Mouse (Mus musculus): Measurements from ENCODE around the gene Dnajc17. TPM values are rescaled to one million over a fixed set of nuclear protein-coding genes. Genes with fewer than 3 reads are reported as not detected.

Gene Dnajc17
- polyA plus RNA-seq, 1 experiment from 2014 or later, result 24.7 TPM

- Histone ChIP-seq H3K36me3 (peaks cover 8% of the 10 kb centered on the region; the same call in 1 of the 2 replicates), H3K4me1 (peaks cover 35% of the 10 kb centered on the region), H3K4me2 (replicated peaks) (peak overlapping the region; percentile 8; the same call in 1 of the 2 replicates), H3K9ac (replicated peaks) (no peak overlapping the region), H3K4me3 (no peak overlapping the region), H3K27me3 (peaks cover 18% of the 10 kb centered on the region), H3K9me3 (no peaks in the 10 kb centered on the region), H3K27ac (replicated peaks) (0 out of 2 replicates have a peak overlapping the region, but pooled peaks have one; percentile 68)
- WGBS, result 88% methylated on average over 7 of the region's 7 CpGs
- ATAC-seq (ENCODE audit: low FRiP score, low read depth), result no peak
These were observed 36.1 kb downstream of the Dnajc17 start for GRCm38 (mm10) chr2:119172446-119172845.

- Histone ChIP-seq H3K36me3 (0 out of 2 replicates have a peak, but pooled peaks cover 5% of the 10 kb centered on the region), H3K9me3 (no peaks in the 10 kb centered on the region), H3K27me3 (peaks cover 27% of the 10 kb centered on the region), H3K9ac (replicated peaks) (no peak overlapping the region), H3K27ac (replicated peaks) (no peak overlapping the region), H3K4me1 (peaks cover 43% of the 10 kb centered on the region), H3K4me3 (no peak overlapping the region), H3K4me2 (replicated peaks) (no peak overlapping the region)
- 83% methylated on average over 8 of the region's 8 CpGs for WGBS
- ATAC-seq (ENCODE audit: low FRiP score, low read depth), result no peak
These were observed 37.0 kb downstream of the Dnajc17 start for GRCm38 (mm10) chr2:119171574-119171973.

- H3K4me1 ChIP-seq, result peaks cover 44% of the 10 kb centered on the region
- ATAC-seq (ENCODE audit: low FRiP score, low read depth), result no peak
- WGBS, result 91% methylated on average over 2 of the region's 2 CpGs
These were observed 38.3 kb downstream of the Dnajc17 start for GRCm38 (mm10) chr2:119170282-119170681.

GRCm38 (mm10) chr2:119167866-119168256 lies 40.7 kb downstream of the Dnajc17 start:
- Histone ChIP-seq H3K4me1 (peaks cover 25% of the 10 kb centered on the region), H3K27me3 (peaks cover 60% of the 10 kb centered on the region), H3K9me3 (no peaks in the 10 kb centered on the region), H3K4me2 (replicated peaks) (peak overlapping the region; percentile 99), H3K9ac (replicated peaks) (peak overlapping the region; percentile 62), H3K36me3 (0 out of 2 replicates have a peak, but pooled peaks cover 5% of the 10 kb centered on the region), H3K4me3 (peak overlapping the region; percentile 56), H3K27ac (replicated peaks) (no peak overlapping the region)
- peak; percentile 62; the same call in 1 of the 2 replicates for ATAC-seq (ENCODE audit: low FRiP score, low read depth)
- 3% methylated on average over 26 of the region's 26 CpGs for WGBS

More at GRCm38 (mm10) chr2:119170282-119170681, 38.3 kb downstream of the Dnajc17 start:
- Histone ChIP-seq H3K9me3 (no peaks in the 10 kb centered on the region), H3K4me3 (no peak overlapping the region), H3K36me3 (0 out of 2 replicates have a peak, but pooled peaks cover 5% of the 10 kb centered on the region), H3K27ac (replicated peaks) (no peak overlapping the region), H3K4me2 (replicated peaks) (no peak overlapping the region), H3K27me3 (peaks cover 40% of the 10 kb centered on the region), H3K9ac (replicated peaks) (no peak overlapping the region)

- under 1% methylated on average over 60 of the region's 60 CpGs for WGBS
- H3K27ac ChIP-seq (replicated peaks), result no peak within 1 kb of the TSS
- peaks cover 60% of the 10 kb centered on the region for H3K27me3 ChIP-seq
- peak within 1 kb of the TSS; percentile 62 for H3K9ac ChIP-seq (replicated peaks)
- H3K4me3 ChIP-seq, result peak within 1 kb of the TSS; percentile 56
- peaks cover 19% of the 10 kb centered on the region for H3K4me1 ChIP-seq
- H3K4me2 ChIP-seq (replicated peaks), result peak within 1 kb of the TSS; percentile 99
- ATAC-seq (ENCODE audit: low FRiP score, low read depth), result peak; percentile 78; the same call in 1 of the 2 replicates
- H3K36me3 ChIP-seq, result 0 out of 2 replicates have a peak, but pooled peaks cover 2% of the 10 kb centered on the region
- H3K9me3 ChIP-seq, result no peaks in the 10 kb centered on the region
These were observed 41.4 kb downstream of the Dnajc17 start, which contains the start of gene Gchfr for GRCm38 (mm10) chr2:119166901-119167865. TSS of gene Gchfr (plus strand) at chr2:119167773.

GRCm38 (mm10) chr2:119165401-119165800 lies 43.2 kb downstream of the Dnajc17 start:
- peaks cover 16% of the 10 kb centered on the region for H3K4me1 ChIP-seq
- H3K9ac ChIP-seq (replicated peaks), result no peak overlapping the region
- peaks cover 60% of the 10 kb centered on the region for H3K27me3 ChIP-seq

GRCm38 (mm10) chr2:119163999-119164398 lies 44.6 kb downstream of the Dnajc17 start:
- 90% methylated on average over 4 of the region's 4 CpGs for WGBS
- H3K27me3 ChIP-seq, result peaks cover 56% of the 10 kb centered on the region
- no peak for ATAC-seq (ENCODE audit: low FRiP score, low read depth)

More at GRCm38 (mm10) chr2:119165401-119165800, 43.2 kb downstream of the Dnajc17 start:
- Histone ChIP-seq H3K27ac (replicated peaks) (no peak overlapping the region), H3K36me3 (no peaks in the 10 kb centered on the region), H3K9me3 (no peaks in the 10 kb centered on the region), H3K4me3 (no peak overlapping the region), H3K4me2 (replicated peaks) (no peak overlapping the region)
- no peak for ATAC-seq (ENCODE audit: low FRiP score, low read depth)

GRCm38 (mm10) chr2:119163135-119163534 lies 45.5 kb downstream of the Dnajc17 start:
- WGBS, result 65% methylated on average over 3 of the region's 3 CpGs
- Histone ChIP-seq H3K4me1 (peaks cover 16% of the 10 kb centered on the region), H3K4me2 (replicated peaks) (no peak overlapping the region), H3K27me3 (peaks cover 49% of the 10 kb centered on the region), H3K36me3 (no peaks in the 10 kb centered on the region), H3K9me3 (no peaks in the 10 kb centered on the region), H3K4me3 (no peak overlapping the region), H3K9ac (replicated peaks) (no peak overlapping the region), H3K27ac (replicated peaks) (no peak overlapping the region)
- no peak for ATAC-seq (ENCODE audit: low FRiP score, low read depth)

More at GRCm38 (mm10) chr2:119163999-119164398, 44.6 kb downstream of the Dnajc17 start:
- Histone ChIP-seq H3K9ac (replicated peaks) (no peak overlapping the region), H3K4me3 (no peak overlapping the region), H3K36me3 (no peaks in the 10 kb centered on the region), H3K4me2 (replicated peaks) (no peak overlapping the region), H3K27ac (replicated peaks) (no peak overlapping the region), H3K9me3 (no peaks in the 10 kb centered on the region), H3K4me1 (peaks cover 16% of the 10 kb centered on the region)

GRCm38 (mm10) chr2:119161247-119161646 lies 47.3 kb downstream of the Dnajc17 start:
- no peak for ATAC-seq (ENCODE audit: low FRiP score, low read depth)
- Histone ChIP-seq H3K36me3 (no peaks in the 10 kb centered on the region), H3K4me2 (replicated peaks) (no peak overlapping the region), H3K27me3 (peaks cover 30% of the 10 kb centered on the region), H3K9ac (replicated peaks) (peak overlapping the region; percentile 24; the same call in 1 of the 2 replicates), H3K27ac (replicated peaks) (no peak overlapping the region), H3K4me3 (no peak overlapping the region), H3K4me1 (peaks cover 6% of the 10 kb centered on the region), H3K9me3 (no peaks in the 10 kb centered on the region)
- 23% methylated on average over 2 of the region's 2 CpGs for WGBS

- H3K36me3 ChIP-seq, result peaks cover 14% of the 10 kb centered on the region; the same call in 1 of the 2 replicates
- H3K4me2 ChIP-seq (replicated peaks), result no peak overlapping the region
- H3K27ac ChIP-seq (replicated peaks), result no peak overlapping the region
- H3K4me1 ChIP-seq, result peaks cover 19% of the 10 kb centered on the region
- H3K27me3 ChIP-seq, result no peaks in the 10 kb centered on the region
- H3K4me3 ChIP-seq, result no peak overlapping the region
- no peak overlapping the region for H3K9ac ChIP-seq (replicated peaks)
- no peaks in the 10 kb centered on the region for H3K9me3 ChIP-seq
- no peak for ATAC-seq (ENCODE audit: low FRiP score, low read depth)
These were observed 50.8 kb downstream of the Dnajc17 start for GRCm38 (mm10) chr2:119157836-119158235.

GRCm38 (mm10) chr2:119156681-119157572 lies 51.7 kb downstream of the Dnajc17 start, which contains the start of gene Rmdn3:
TSS of gene Rmdn3 (minus strand) at chr2:119157034.
- H3K4me3 ChIP-seq, result peak within 1 kb of the TSS; percentile 88
- peak; percentile 91 for ATAC-seq (ENCODE audit: low FRiP score, low read depth)
- WGBS, result 1% methylated on average over 57 of the region's 57 CpGs
- no peaks in the 10 kb centered on the region for H3K27me3 ChIP-seq
- peak within 1 kb of the TSS; percentile 86 for H3K9ac ChIP-seq (replicated peaks)
- H3K27ac ChIP-seq (replicated peaks), result peak within 1 kb of the TSS; percentile 57
- H3K4me1 ChIP-seq, result peaks cover 19% of the 10 kb centered on the region
- H3K36me3 ChIP-seq, result peaks cover 24% of the 10 kb centered on the region
- H3K9me3 ChIP-seq, result no peaks in the 10 kb centered on the region
- peak within 1 kb of the TSS; percentile 97 for H3K4me2 ChIP-seq (replicated peaks)
